Mouse (Mus musculus) gonadal fat pad, adult 2 months (tissue): ENCODE measurements around the gene Carmil1. TPM values are rescaled to one million over a fixed set of nuclear protein-coding genes. Genes with fewer than 3 reads are reported as not detected.

Source experiments
- DNase-seq: peaks from one replicate; pipeline ENCODE4 v3.0.0-alpha.2; 2012; ENCODE audit warnings: low read depth
- polyA plus RNA-seq: library from polyadenylated mRNA; depleted of rRNA; stranded (reverse); fragments of >200 nt; gene quantifications from 2 replicates; pipeline ENCODE4 v1.2.3, GENCODE M21; 2012

Gene Carmil1
- polyA plus RNA-seq, 1 experiment: 11.2 TPM

DNA sequence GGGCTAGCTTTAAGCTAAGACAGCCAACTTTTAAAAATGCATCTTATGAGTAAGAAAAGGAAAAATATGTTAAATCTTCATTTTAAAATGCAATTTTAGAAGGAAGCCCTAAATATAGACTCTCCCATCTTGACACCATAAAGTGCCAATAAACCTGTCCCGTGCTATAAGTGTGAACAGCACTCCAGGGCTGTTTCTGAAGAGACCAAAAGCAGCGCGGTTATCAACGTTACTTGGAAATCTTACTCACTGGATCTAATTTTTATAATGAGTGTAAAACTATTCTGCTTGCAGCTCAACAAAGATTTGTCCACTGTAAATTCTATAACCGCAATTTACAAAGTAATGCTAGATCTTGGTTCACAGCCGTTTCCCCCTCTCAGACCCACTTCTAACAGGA lies 232.0 kb downstream of the Carmil1 start:
- no peak for DNase-seq

DNA sequence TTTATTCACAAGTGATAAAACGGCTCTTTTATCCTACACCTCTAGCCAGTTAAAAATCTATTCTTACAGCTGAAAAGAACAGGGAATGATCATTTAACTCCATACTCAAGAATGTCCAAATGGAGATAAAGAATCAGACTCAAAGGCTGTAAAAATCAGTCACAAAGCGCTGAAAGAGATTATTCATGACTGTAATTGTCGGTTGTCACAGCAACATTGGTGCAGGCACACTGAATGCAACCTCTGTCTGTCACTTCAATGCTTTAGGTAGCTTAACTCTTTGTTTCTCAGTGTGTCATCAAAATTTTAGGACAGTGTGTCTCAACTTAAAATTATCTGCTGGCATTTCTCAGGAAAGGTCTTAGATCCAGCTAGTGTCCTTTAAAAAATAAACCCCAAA lies 235.3 kb downstream of the Carmil1 start:
- DNase-seq: no peak

DNA sequence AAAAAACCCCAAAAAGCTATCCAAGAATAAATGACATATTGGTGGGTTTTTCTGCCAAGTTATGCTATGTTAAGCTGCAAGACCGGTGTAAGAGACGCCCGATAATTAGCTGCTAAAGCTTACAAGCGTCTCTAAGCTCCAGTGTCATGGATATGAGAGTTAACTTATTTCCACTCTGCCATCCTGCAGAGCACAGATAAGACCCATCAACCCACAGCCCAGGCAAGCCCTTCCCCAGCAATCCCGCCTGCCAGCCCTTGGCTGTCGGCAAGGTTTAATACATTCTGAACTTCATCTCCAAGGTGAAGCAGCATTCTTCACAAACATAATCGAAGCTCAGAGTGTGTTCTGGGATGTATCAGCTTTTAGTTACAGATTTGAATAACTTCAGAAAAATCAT lies 240.4 kb downstream of the Carmil1 start:
- no peak for DNase-seq

DNA sequence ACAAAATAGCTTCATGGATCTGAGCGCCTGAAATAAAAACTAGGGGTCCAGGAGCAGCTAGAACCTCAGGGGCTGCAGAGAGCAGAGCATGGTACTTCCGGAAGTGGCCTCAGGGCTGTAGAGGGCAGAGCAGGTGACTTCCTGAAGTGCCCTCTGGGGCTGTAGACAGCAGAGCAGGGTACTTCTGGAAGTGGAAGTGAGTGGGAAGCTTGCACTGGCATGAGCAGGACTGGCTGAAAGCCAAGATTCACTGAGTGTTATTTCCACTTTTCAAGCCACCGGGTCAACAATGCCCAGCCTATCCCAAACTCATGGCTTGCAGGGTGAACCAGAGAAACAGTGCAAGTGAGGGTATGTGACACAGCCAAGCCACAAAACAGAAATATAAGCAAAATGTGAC lies 243.1 kb downstream of the Carmil1 start:
- no peak for DNase-seq

DNA sequence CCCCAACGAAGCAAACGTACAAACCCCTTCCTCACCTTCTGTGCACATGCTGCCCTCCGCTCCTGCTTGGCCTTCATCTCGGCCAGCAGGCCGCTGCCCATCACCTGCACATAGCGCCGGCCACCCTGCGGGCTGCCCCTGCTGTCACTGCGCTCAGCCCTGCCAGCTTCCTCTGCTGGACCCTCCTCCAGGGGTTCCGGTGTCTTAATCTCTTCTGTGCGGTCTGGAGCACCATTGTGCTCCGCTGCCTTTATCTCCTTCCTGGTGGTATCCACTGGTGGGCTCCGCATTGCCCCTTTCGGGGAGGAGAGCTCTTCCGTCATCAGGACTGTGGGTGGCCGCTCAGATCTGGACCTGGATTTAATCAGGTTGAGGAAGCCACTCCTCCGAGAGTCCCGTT lies 244.4 kb downstream of the Carmil1 start:
- no peak for DNase-seq

DNA sequence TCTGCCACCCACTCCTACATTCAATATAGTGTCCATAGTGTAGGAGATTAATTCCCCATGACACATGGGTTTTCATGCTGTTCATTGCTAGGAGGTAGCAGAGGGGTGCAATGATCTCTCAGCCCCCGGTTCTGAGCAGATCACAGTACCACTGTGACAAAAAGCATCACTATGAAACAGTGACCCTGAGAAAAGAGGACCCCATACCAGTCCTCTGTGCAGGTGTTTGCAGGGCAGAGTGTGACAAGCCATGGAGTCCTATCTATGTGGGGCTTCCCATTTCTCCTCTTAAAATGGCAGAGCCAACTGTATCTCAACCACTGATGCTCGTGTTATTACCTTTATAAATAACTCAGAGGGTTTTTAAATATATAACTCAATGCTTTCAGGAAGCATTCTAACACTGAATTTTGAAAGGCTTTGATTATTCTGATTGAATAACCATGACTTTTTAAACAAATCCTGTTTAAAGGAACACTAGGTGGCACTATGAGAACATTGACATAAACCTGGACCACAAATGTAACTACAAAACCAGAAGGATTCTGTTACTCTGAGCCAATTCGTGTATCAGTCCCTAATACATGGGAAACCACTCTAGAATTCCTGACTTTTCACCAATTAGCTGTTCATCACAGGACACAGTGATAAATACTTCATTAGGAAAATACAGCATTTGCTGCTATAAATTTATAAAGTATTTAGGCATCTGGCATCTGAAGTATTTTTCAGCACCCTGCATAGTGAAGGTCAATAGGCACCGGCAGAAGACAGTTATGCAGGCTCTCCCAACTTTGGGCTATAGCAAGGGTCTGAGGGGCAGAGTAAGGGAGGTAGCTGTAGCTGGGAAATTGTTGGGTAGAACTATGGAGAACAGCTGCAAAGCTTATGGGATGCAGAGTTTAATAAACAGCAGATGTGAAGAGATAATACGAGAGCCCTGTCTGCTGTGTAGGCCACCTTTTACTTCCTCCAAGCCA lies 253.1 kb downstream of the Carmil1 start:
- DNase-seq: no peak

DNA sequence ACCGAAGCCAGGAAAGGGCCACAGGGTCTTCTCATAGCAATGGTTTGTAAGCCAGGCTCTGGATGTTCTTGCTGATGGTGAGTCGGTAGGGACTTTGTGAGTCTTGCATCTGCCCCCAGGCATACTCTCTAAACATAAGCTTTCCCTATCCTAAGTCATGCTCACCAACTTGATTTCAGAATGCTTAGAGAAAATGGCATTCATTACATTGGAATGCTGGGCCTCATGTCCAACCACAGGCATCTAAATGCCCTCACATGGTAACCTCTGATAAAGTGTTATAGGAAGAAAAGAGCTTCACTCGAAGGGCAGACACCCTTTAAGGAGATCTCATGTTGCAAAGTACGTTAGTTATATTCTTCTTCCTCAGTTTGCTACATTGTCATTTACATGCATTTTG lies 262.1 kb downstream of the Carmil1 start:
- DNase-seq: no peak

DNA sequence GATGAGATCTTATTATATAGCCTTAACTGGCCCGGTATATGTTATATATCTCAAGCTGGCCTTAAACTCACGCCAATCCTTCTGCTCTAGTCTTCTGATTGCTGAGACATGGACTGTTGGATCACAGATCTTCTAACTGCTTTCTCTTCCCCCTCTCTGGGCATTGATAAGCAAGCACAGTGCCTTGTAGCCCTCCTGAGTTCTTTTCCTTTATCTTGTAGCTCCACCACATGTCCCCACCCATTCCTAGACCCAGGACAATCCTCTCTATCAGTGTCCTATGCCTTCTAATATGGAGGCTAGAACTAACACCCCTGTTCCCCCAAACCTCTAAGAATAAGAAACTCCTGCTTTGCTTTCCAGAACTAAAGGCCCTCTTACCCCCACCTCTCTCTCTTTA lies 275.1 kb downstream of the Carmil1 start:
- DNase-seq: no peak

DNA sequence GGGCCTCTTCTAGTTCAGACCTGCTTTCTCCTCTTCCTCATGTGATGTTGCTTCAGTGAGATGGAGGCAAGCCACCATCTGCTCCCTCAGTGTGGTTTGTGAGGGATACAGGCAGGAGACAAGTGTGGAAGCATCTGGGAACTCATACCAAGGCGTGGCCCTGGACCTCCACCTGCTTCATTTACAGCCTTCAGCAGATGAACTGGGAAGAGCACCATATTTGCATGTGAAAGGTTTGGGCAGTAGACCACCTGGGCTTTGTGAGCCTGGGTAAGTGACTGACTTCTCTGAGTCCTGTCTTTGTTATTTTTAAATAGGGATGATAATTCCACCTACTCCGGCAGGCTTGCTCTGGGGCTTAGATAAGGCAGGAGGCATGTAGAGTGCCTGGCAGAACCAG lies 278.8 kb downstream of the Carmil1 start:
- no peak for DNase-seq

DNA sequence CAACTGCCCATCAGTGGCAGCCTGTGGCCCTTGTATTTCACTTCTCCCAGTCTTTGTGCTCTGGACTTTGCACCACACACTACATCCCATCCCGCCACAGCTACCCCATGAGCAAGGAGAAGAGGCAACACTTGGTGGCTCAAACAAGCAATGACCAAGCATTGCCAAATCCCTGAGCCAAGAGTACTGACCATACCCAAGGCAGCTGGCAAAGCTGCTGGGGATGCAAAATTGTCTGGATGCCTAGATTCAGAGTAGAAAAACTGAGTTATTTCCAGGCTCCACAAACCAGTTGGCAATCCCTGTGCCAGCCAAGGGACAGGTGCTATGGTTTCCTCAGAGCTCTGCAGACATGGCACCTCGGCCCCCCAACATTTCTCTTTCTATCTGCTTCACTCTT lies 279.5 kb downstream of the Carmil1 start:
- no peak for DNase-seq

DNA sequence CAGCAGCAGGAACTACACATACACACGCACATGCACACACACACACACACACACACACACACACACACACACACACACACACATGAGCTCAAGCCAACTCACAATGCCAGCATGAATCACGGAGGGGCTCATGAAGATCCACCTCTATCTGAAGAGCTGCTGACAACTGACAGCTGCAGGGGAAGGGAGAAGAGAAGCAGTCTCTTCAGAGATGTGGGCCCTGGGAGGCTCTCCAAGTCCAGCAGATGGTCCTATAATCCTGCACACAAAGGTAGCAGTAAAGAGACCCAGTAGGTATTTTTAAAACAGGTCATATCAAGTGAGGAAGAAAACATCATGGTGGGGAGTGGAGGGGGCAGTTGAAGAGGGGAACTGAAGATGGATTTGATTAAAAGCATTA lies 281.8 kb downstream of the Carmil1 start:
- DNase-seq: no peak

DNA sequence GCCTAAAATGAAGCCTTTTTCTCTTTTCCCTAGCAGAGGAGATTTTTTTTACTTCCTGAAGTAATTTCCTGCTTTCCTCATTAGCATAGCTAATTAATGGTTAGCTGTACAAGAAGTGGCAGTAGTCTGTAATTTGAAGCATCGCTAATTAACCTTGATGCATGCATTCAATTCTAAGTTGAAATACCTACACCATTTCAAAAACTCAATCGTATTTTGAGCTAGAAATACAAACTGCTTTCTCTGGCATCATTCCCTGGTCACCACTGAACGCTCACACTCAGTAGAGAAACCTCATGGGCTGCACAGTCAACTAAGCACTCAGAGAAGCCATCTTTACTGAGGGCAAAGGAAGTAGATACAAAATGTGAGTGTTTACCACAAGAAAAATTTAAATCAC lies 285.8 kb downstream of the Carmil1 start:
- DNase-seq: no peak

DNA sequence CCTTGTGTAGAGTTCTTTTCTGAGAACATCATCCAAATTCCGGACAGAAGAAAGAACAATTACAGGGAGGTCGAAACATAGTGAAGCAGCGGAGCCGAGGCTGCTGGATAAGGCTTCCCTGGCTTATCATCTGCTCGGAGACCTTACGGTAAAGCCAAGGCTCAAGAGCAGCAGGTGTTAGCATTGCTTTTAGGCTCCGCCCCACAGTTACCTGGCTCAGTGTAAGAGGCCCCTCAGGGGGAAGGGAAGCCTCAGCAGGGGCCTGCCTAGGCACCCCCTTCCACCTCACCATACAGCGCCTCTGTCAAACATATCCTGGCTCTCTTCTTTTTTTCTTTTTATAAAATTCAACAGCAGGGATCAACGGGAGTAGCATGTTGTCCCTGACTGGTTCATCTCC lies 286.6 kb downstream of the Carmil1 start:
- no peak for DNase-seq

DNA sequence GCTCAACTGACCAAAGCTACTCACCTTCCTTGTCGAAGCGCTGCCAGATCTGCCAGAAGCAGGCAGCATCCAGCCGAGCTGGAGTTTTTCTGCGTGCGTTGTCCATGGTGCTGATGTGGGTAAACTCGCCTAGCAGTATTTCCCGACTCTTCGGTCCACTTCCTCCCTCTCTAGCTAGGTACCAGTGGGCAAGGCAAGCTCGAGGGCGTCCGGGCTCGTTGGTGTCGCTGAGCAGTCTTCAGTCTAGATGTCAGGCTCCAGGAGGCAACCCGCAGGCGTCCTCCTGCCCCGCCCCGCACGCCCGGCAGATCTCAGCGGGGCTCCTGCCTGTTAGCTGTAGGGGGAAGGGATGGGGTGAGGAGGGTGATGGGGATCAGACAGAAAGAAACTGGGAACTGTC lies 289.7 kb downstream of the Carmil1 start, which contains the start of gene Scgn:
Gene Scgn (minus strand): TSS at position 287 of the 400 bp plus-strand sequence.
- no peak for DNase-seq

DNA sequence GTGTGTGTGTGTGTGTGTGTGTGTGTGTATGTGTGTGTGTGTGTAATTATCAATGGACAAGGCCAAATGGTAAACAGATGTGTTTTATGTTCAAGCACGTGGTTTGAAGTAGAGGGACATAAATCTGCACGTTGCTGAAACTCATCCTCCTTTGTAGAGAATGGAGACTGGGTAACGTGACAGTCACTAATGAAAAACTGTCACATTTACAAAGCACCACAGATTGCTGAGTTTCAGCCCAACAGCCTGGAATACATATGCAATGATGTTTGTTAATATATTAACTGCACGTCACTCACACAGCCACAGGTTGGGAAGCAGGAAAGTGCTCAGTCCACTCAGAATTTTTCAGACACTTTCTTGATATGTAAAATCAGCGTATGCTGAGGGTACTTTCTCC lies 290.1 kb downstream of the Carmil1 start:
- no peak for DNase-seq

DNA sequence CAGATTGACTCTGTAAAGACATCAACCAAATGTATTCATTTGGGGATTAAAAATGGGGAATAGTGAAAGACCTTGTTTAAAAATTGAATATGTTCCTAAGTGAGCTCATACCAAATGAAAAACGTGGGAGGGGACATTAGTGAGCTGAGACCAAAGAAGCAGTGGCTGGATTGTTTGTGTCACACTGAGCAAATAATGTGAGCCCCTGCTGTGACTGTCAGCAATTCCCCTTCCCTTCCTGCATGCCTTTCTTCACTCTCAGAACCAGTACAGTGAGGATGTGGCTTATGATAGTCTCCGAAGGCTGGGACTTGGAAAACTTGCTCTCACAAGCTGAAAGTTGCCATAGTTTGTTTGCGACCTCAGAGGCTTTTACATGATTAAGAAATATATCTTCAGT lies 295.5 kb downstream of the Carmil1 start:
- DNase-seq: no peak

DNA sequence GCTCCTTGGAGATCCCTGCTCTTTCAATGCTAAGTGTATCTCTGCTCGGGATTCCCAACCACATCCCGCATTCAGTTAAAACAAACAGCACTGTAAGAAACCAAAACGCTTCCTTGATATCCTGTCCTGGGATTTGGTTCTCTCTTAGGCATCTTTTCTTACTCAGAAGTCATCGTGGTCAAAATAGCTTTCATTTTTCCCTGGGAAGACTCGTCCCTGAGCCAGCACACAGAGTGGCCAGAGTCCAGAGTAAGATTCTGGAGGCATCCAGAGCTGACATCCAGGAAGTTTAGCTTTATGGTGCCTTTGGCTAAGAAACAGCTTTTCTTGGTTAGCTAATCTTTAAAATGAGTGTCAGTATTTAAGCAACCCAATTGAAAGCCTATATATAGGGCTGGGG lies 308.3 kb downstream of the Carmil1 start:
- DNase-seq: no peak

DNA sequence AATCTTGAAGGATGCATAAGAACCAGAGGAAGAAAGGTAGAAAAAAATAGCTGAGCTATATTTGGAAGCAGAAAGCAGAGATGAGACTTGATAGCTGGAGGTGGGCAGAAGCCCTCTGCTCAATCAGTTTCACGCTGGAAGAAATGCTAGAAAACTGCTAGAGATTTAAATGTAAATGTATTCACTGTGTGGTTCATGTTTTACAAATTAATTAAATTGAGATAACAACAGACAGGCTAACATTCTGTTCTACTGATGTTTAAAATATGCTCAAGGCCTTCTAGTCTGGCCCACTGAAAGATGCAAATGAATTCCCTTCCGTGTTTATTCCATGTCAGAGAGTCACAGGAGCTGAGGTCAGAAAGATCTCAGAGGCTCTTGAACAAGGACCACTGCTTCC lies 308.7 kb downstream of the Carmil1 start:
- DNase-seq: no peak

DNA sequence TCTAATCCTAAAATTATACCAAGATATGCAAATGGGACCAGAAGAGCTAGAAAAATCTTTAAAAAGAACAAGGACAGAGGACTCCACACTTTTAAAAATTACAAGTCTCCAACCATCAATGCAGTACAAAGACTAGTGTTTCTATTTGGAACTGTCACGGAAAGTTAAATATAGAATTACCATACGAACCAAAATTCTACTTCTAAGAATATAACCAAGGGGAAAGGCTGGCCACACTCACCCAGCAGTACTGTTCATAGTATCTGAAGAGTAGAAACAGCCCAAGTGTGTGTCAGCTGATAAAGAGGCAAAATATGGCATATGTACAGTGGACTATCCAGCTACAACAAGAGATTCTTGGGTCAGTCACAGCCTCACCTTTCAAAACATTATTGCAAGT lies 315.7 kb downstream of the Carmil1 start:
- no peak for DNase-seq
